In the genomic region with DNA sequence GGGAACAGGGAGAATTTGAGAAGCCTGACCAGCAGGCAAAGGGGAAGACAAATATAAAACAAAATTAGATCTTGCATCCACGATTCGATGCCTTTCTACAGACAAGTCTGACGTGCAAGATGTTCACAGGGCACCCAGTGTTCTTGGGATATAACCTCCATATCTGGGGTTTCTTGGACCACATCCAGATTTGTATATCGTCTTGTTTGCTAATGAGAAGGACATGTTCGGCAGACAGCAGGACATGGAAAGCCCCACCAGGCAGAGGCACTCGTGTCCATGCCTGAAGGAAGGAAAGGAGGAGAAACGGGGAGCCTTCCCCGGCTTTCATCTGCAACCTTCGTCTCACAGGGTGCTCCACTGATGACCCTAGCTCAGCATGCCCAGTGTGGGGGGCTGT, we compare ENCODE assay signal across 10 mouse cellular contexts. TPM values are rescaled to one million over a fixed set of nuclear protein-coding genes. Genes with fewer than 3 reads are reported as not detected.
DNase-seq lines count a peak whose midpoint lies in the region; ATAC-seq and TF ChIP-seq lines count a peak whose summit lies in the region.
"Had no signal": no experiment of that assay in that cellular context is flagged by ENCODE, and none has a peak within 500 bp of the region (broad histone marks: within the 10 kb centered on the region; RNA-seq: fewer than 3 reads in every experiment).

No protein-coding gene starts in this region.

- peaks cover 34% of the 10 kb centered on the region for H3K36me3 ChIP-seq in forebrain, embryonic 10.5 days (replicated peaks)
- no peaks in the 10 kb centered on the region for H3K36me3 ChIP-seq in forebrain, embryonic 15.5 days
- H3K36me3 ChIP-seq in liver, embryonic 11.5 days (ENCODE audit: control insufficient read depth, insufficient read depth, low read length): no peaks in the 10 kb centered on the region
- no peaks in the 10 kb centered on the region; the same call in 1 of the 2 replicates for H3K36me3 ChIP-seq in liver, embryonic 12.5 days
- H3K36me3 ChIP-seq in embryonic facial prominence, embryonic 15.5 days: peaks cover 22% of the 10 kb centered on the region
- H3K36me3 ChIP-seq in limb, embryonic 14.5 days (ENCODE audit: control insufficient read depth, insufficient read depth, low read length): peaks cover 21% of the 10 kb centered on the region

- peaks cover 32% of the 10 kb centered on the region for H3K27me3 ChIP-seq in forebrain, embryonic 10.5 days (ENCODE audit: poor library complexity, severe bottlenecking)
- H3K27me3 ChIP-seq in forebrain, embryonic 15.5 days: no peaks in the 10 kb centered on the region
- peaks cover 19% of the 10 kb centered on the region for H3K27me3 ChIP-seq in liver, embryonic 11.5 days (replicated peaks; ENCODE audit: control insufficient read depth, insufficient read depth, low read length)
- H3K27me3 ChIP-seq in liver, embryonic 12.5 days (replicated peaks): peaks cover 53% of the 10 kb centered on the region
- no peaks in the 10 kb centered on the region for H3K27me3 ChIP-seq in embryonic facial prominence, embryonic 15.5 days
- H3K27me3 ChIP-seq in limb, embryonic 14.5 days (ENCODE audit: control insufficient read depth, insufficient read depth, low read length): no peaks in the 10 kb centered on the region

- H3K27ac ChIP-seq in forebrain, embryonic 10.5 days: peak overlapping the region; percentile 64
- H3K27ac ChIP-seq in forebrain, embryonic 15.5 days (replicated peaks): no peak overlapping the region
- no peak overlapping the region for H3K27ac ChIP-seq in liver, embryonic 11.5 days (ENCODE audit: low read depth, low read length)
- H3K27ac ChIP-seq in liver, embryonic 12.5 days: no peak overlapping the region
- peak overlapping the region; percentile 90 for H3K27ac ChIP-seq in embryonic facial prominence, embryonic 15.5 days (replicated peaks)
- H3K27ac ChIP-seq in limb, embryonic 14.5 days (replicated peaks; ENCODE audit: low read depth, low read length): peak overlapping the region; percentile 86

- WGBS in forebrain, embryonic 10.5 days: 73% methylated on average over 9 of the region's 9 CpGs
- WGBS in forebrain, embryonic 15.5 days: 72% methylated on average over 9 of the region's 9 CpGs
- WGBS in liver, embryonic 11.5 days: 69% methylated on average over 9 of the region's 9 CpGs
- 67% methylated on average over 9 of the region's 9 CpGs for WGBS in liver, embryonic 12.5 days (ENCODE audit: insufficient replicate concordance)
- 29% methylated on average over 9 of the region's 9 CpGs for WGBS in embryonic facial prominence, embryonic 15.5 days
- WGBS in limb, embryonic 14.5 days: 19% methylated on average over 9 of the region's 9 CpGs

- no peak for TF ChIP-seq POLR2A in limb, embryonic 14.5 days (IDR thresholded peaks at IDR 0.05; ENCODE audit: borderline replicate concordance, extremely low read depth, insufficient read depth, insufficient read length)

- H3K4me1 ChIP-seq in forebrain, embryonic 10.5 days: peaks cover 70% of the 10 kb centered on the region
- peaks cover 18% of the 10 kb centered on the region for H3K4me1 ChIP-seq in forebrain, embryonic 15.5 days
- no peaks in the 10 kb centered on the region for H3K4me1 ChIP-seq in liver, embryonic 11.5 days (replicated peaks; ENCODE audit: control insufficient read depth, insufficient read depth, low read length)
- H3K4me1 ChIP-seq in liver, embryonic 12.5 days: 0 out of 2 replicates have a peak, but pooled peaks cover 3% of the 10 kb centered on the region
- H3K4me1 ChIP-seq in embryonic facial prominence, embryonic 15.5 days: peaks cover 60% of the 10 kb centered on the region
- H3K4me1 ChIP-seq in limb, embryonic 14.5 days (ENCODE audit: control insufficient read depth, insufficient read depth, low read length): peaks cover 39% of the 10 kb centered on the region

- H3K4me2 ChIP-seq in forebrain, embryonic 15.5 days (replicated peaks): no peak overlapping the region
- peak overlapping the region; percentile 45 for H3K4me2 ChIP-seq in liver, embryonic 11.5 days
- no peak overlapping the region for H3K4me2 ChIP-seq in liver, embryonic 12.5 days
- H3K4me2 ChIP-seq in embryonic facial prominence, embryonic 15.5 days (replicated peaks): peak overlapping the region; percentile 61
- peak overlapping the region; percentile 65 for H3K4me2 ChIP-seq in limb, embryonic 14.5 days (replicated peaks; ENCODE audit: low read depth, low read length, severe bottlenecking)

- DNase-seq in forebrain, embryonic 10.5 days (ENCODE audit: extremely low spot score, low spot score): no peak
- no peak for DNase-seq in liver, embryonic 11.5 days (ENCODE audit: low spot score)
- no peak for DNase-seq in limb, embryonic 14.5 days (ENCODE audit: low spot score)
- DNase-seq in urinary bladder, postnatal 25 days (ENCODE audit: low spot score): no peak
- DNase-seq in adrenal gland, adult 8-10 months: no peak
- DNase-seq: kidney, adult 8-10 months had no signal

- H3K9ac ChIP-seq in forebrain, embryonic 15.5 days (replicated peaks): no peak overlapping the region
- H3K9ac ChIP-seq in liver, embryonic 11.5 days (ENCODE audit: low read depth, low read length): no peak overlapping the region
- no peak overlapping the region for H3K9ac ChIP-seq in liver, embryonic 12.5 days
- peak overlapping the region; percentile 34 for H3K9ac ChIP-seq in embryonic facial prominence, embryonic 15.5 days
- H3K9ac ChIP-seq in limb, embryonic 14.5 days (ENCODE audit: low read depth, low read length, severe bottlenecking): peak overlapping the region; percentile 78

- H3K9me3 ChIP-seq in forebrain, embryonic 10.5 days: peaks cover 12% of the 10 kb centered on the region
- no peaks in the 10 kb centered on the region for H3K9me3 ChIP-seq in forebrain, embryonic 15.5 days
- H3K9me3 ChIP-seq in liver, embryonic 11.5 days (ENCODE audit: control insufficient read depth, low read length): peaks cover 3% of the 10 kb centered on the region; the same call in 1 of the 2 replicates
- H3K9me3 ChIP-seq in liver, embryonic 12.5 days (replicated peaks): 0 out of 2 replicates have a peak, but pooled peaks cover 3% of the 10 kb centered on the region
- 0 out of 2 replicates have a peak, but pooled peaks cover 6% of the 10 kb centered on the region for H3K9me3 ChIP-seq in embryonic facial prominence, embryonic 15.5 days (replicated peaks)
- no peaks in the 10 kb centered on the region for H3K9me3 ChIP-seq in limb, embryonic 14.5 days (ENCODE audit: control insufficient read depth, low read length)

- ATAC-seq in forebrain, embryonic 15.5 days (replicated peaks): no peak
- ATAC-seq in liver, embryonic 11.5 days (replicated peaks; ENCODE audit: low FRiP score): no peak
- no peak for ATAC-seq in liver, embryonic 12.5 days
- no peak for ATAC-seq in embryonic facial prominence, embryonic 15.5 days (ENCODE audit: insufficient number of reproducible peaks, low FRiP score, low TSS enrichment, low read depth)
- ATAC-seq in limb, embryonic 14.5 days (ENCODE audit: low FRiP score, low read depth): no peak
- ATAC-seq: forebrain, embryonic 14.5 days had no signal

- H3K4me3 ChIP-seq in forebrain, embryonic 10.5 days: peak overlapping the region; percentile 64
- H3K4me3 ChIP-seq in forebrain, embryonic 15.5 days: no peak overlapping the region
- H3K4me3 ChIP-seq in liver, embryonic 11.5 days (ENCODE audit: low read depth, low read length): peak overlapping the region; percentile 9; the same call in 1 of the 2 replicates
- H3K4me3 ChIP-seq in liver, embryonic 12.5 days: no peak overlapping the region
- peak overlapping the region; percentile 61 for H3K4me3 ChIP-seq in embryonic facial prominence, embryonic 15.5 days (replicated peaks)
- H3K4me3 ChIP-seq in limb, embryonic 14.5 days (replicated peaks; ENCODE audit: low read length): peak overlapping the region; percentile 65

RNA-seq across cellular contexts. Expression of a gene that starts 2.8 kb away (rescaled TPM):
- polyA plus RNA-seq in forebrain, embryonic 10.5 days (2016; fragmentation: Nextera tagmentation; extraction: Ambion mirVana): 50.4 and 53.9 TPM in 2 replicates
- polyA plus RNA-seq in forebrain, embryonic 15.5 days (2015; fragmentation: Nextera tagmentation; extraction: Ambion mirVana): 10.3 and 12.8 TPM in 2 replicates
- 15.5 and 18.0 TPM in 2 replicates for polyA plus RNA-seq in liver, embryonic 11.5 days (2014; fragmentation: Nextera tagmentation; extraction: Ambion mirVana)
- polyA plus RNA-seq in liver, embryonic 12.5 days (2016; fragmentation: Nextera tagmentation; extraction: Ambion mirVana): 4.8 and 5.5 TPM in 2 replicates
- polyA plus RNA-seq in embryonic facial prominence, embryonic 15.5 days (2015; fragmentation: Nextera tagmentation; extraction: Ambion mirVana): 113 and 114 TPM in 2 replicates
- polyA plus RNA-seq in limb, embryonic 14.5 days (2012; rRNA removed): 74.0 and 96.9 TPM in 2 replicates
- 113 and 135 TPM in 2 replicates for polyA plus RNA-seq in limb, embryonic 14.5 days (2014; fragmentation: Nextera tagmentation; extraction: Ambion mirVana)
- total RNA-seq in adrenal gland, adult 8-10 months (2022): 10 to 100 TPM; 11.2 to 20.9 (median 14.8) TPM

Comparison
In these comparisons a context has a peak if more than half of its experiments do, and no peak if none do; other contexts are left out.
1. H3K27ac ChIP-seq: peak in forebrain, embryonic 10.5 days (single experiment), embryonic facial prominence, embryonic 15.5 days (single experiment) and limb, embryonic 14.5 days (single experiment); none in forebrain, embryonic 15.5 days (single experiment), liver, embryonic 11.5 days (single experiment) and liver, embryonic 12.5 days (single experiment).
2. H3K4me3 ChIP-seq: peak in forebrain, embryonic 10.5 days (single experiment), liver, embryonic 11.5 days (single experiment), embryonic facial prominence, embryonic 15.5 days (single experiment) and limb, embryonic 14.5 days (single experiment); none in forebrain, embryonic 15.5 days (single experiment) and liver, embryonic 12.5 days (single experiment).
3. H3K4me2 ChIP-seq: peak in liver, embryonic 11.5 days (single experiment), embryonic facial prominence, embryonic 15.5 days (single experiment) and limb, embryonic 14.5 days (single experiment); none in forebrain, embryonic 15.5 days (single experiment) and liver, embryonic 12.5 days (single experiment).
4. H3K9ac ChIP-seq: peak in embryonic facial prominence, embryonic 15.5 days (single experiment) and limb, embryonic 14.5 days (single experiment); none in forebrain, embryonic 15.5 days (single experiment), liver, embryonic 11.5 days (single experiment) and liver, embryonic 12.5 days (single experiment).